ENCODE assay signal across 18 mouse cellular contexts in the genomic region with DNA sequence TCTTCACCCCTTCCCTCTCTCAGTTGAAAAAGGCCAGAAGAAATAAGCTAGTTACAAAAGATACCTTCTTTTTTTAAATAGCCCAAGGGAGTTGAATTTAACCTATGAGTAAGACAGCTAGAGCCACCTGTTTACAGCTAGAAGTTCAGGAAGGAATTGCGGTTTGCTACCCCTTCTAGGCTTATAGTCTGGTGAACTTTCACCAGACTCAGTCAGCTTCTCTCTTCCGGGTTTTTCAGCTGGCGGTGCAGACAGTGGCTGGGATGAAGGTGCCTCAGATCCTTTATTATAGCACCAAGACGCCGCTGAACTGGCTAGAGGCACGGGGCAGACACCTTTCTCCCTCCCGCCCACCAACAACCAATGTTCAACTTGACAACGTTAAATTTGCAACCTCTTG.
DNase-seq lines count a peak whose midpoint lies in the region; ATAC-seq and TF ChIP-seq lines count a peak whose summit lies in the region.
"Had no signal": no experiment of that assay in that cellular context is flagged by ENCODE, and none has a peak within 500 bp of the region (broad histone marks: within the 10 kb centered on the region; RNA-seq: fewer than 3 reads in every experiment).

No protein-coding gene starts in this region.

- H3K9ac ChIP-seq in CH12.LX (ENCODE audit: insufficient read depth, low read depth) = no peak overlapping the region
- H3K9ac ChIP-seq: embryonic facial prominence, embryonic 12.5 days; heart, embryonic 12.5 days; hindbrain, embryonic 15.5 days; liver, embryonic 14.5 days; neural tube, embryonic 13.5 days had no signal

- ATAC-seq in monocyte, adult 5-6 weeks (replicated peaks; ENCODE audit: insufficient number of reproducible peaks, low FRiP score, low TSS enrichment, poor library complexity, severe bottlenecking) = no peak
- ATAC-seq: forebrain, embryonic 16.5 days had no signal

- peak; percentile 26 to 31 for DNase-seq in spleen, postnatal 36 days (ENCODE audit: low spot score in 2 of 2)
- DNase-seq in spleen, adult 18-20 months = no peak
- peak; percentile 74 for DNase-seq in CH12.LX (ENCODE audit: extremely low read depth)
- DNase-seq in induced T-regulatory cell, adult 2 months (ENCODE audit: low read depth) = peak; percentile 3
- DNase-seq in splenic B cell, adult 2 months (ENCODE audit: low read depth, low spot score) = peak; percentile 24
- DNase-seq in embryo, embryonic 11 days = no peak
- DNase-seq: cerebellum, adult 11-12 months; cerebellum, postnatal 25 days; kidney, adult 9 months; lung, postnatal 14 days; right cerebral cortex, postnatal 4 days had no signal

- TF ChIP-seq RAD21 in CH12.LX (IDR thresholded peaks at IDR 0.05; ENCODE audit: low read depth, low read length) = no peak

- H3K36me3 ChIP-seq in CH12.LX (replicated peaks in 1 of 2; ENCODE audit: control insufficient read depth in 1 of 2, insufficient read depth in 1 of 2, low read length in 1 of 2) = peaks cover 0 to 8% of the 10 kb centered on the region in 2 experiments
- H3K36me3 ChIP-seq in splenic B cell, adult 2 months (ENCODE audit: control insufficient read depth, insufficient read depth, low read length, poor library complexity, severe bottlenecking) = no peaks in the 10 kb centered on the region
- H3K36me3 ChIP-seq: embryonic facial prominence, embryonic 12.5 days; heart, embryonic 12.5 days; hindbrain, embryonic 15.5 days; neural tube, embryonic 13.5 days had no signal

- H3K27me3 ChIP-seq in CH12.LX (replicated peaks) = no peaks in the 10 kb centered on the region
- H3K27me3 ChIP-seq in splenic B cell, adult 2 months (ENCODE audit: control insufficient read depth, insufficient read depth, low read length, poor library complexity, severe bottlenecking) = no peaks in the 10 kb centered on the region
- H3K27me3 ChIP-seq: embryonic facial prominence, embryonic 12.5 days; hindbrain, embryonic 15.5 days; neural tube, embryonic 13.5 days had no signal

- TF ChIP-seq EP300 in CH12.LX (IDR thresholded peaks at IDR 0.05; ENCODE audit: low read length) = peak; percentile 68

- in situ Hi-C loops in CH12.LX (cut with MboI; ENCODE audit: low pct_ligation_motif_present, low pct_unique_long_range_greater_than_20kb, low sequenced_read_pairs) = no loop called here

- H3K4me1 ChIP-seq in CH12.LX (ENCODE audit: control insufficient read depth in 1 of 2, insufficient read depth in 2 of 2) = peaks cover 6 to 59% of the 10 kb centered on the region in 2 experiments

- H3K4me3 ChIP-seq in CH12.LX (replicated peaks in 1 of 3; ENCODE audit: low read depth in 2 of 3, low read length in 2 of 3, poor library complexity in 1 of 3) = no peak overlapping the region
- H3K4me3 ChIP-seq: embryonic facial prominence, embryonic 12.5 days; heart, embryonic 12.5 days; hindbrain, embryonic 15.5 days; neural tube, embryonic 13.5 days had no signal

- H3K79me2 ChIP-seq in CH12.LX (replicated peaks; ENCODE audit: control insufficient read depth, extremely low read depth, insufficient read depth, poor library complexity, severe bottlenecking) = no peaks in the 10 kb centered on the region

- 0 out of 2 replicates have a peak overlapping the region, but pooled peaks have one; percentile 63 for H3K4me2 ChIP-seq in CH12.LX (ENCODE audit: insufficient read depth, low read depth, poor library complexity, severe bottlenecking)
- H3K4me2 ChIP-seq: embryonic facial prominence, embryonic 12.5 days; heart, embryonic 12.5 days; hindbrain, embryonic 15.5 days; neural tube, embryonic 13.5 days had no signal

- TF ChIP-seq POLR2A in CH12.LX (IDR thresholded peaks at IDR 0.05; ENCODE audit: low read depth, low read length) = no peak

- no peak overlapping the region for H3K27ac ChIP-seq in CH12.LX (ENCODE audit: insufficient read depth, low read depth)
- H3K27ac ChIP-seq: embryonic facial prominence, embryonic 12.5 days; hindbrain, embryonic 15.5 days; liver, embryonic 14.5 days; neural tube, embryonic 13.5 days had no signal

- TF ChIP-seq CTCF in CH12.LX (conservative IDR thresholded peaks at IDR 0.05 in 1 of 2, IDR thresholded peaks at IDR 0.05 in 1 of 2; ENCODE audit: low read depth in 2 of 2, low read length in 2 of 2) = no peak

- no peaks in the 10 kb centered on the region for H3K9me3 ChIP-seq in CH12.LX (replicated peaks; ENCODE audit: low read length)
- H3K9me3 ChIP-seq: embryonic facial prominence, embryonic 12.5 days; heart, embryonic 12.5 days; hindbrain, embryonic 15.5 days; neural tube, embryonic 13.5 days had no signal

- dilution Hi-C loops in CH12.LX (cut with MboI; ENCODE audit: extremely low pct_ligation_motif_present, extremely low pct_unique_long_range_greater_than_20kb, low sequenced_read_pairs) = no loop called here

TF ChIP-seq in CH12.LX, 34 proteins besides CTCF, POLR2A, EP300 and RAD21:
- no peak for TF ChIP-seq E2F4 (IDR thresholded peaks at IDR 0.05; ENCODE audit: insufficient replicate concordance, low read depth, low read length)
- peak; percentile 41; the same call in 1 of the 2 replicates for TF ChIP-seq MEF2A (IDR thresholded peaks at IDR 0.05; ENCODE audit: borderline replicate concordance, low read depth, low read length)
- TF ChIP-seq TCF12 (IDR thresholded peaks at IDR 0.05; ENCODE audit: low read depth, low read length) = 0 out of 2 replicates have a peak, but pooled peaks have one; percentile 23
- TF ChIP-seq SIN3A (IDR thresholded peaks at IDR 0.05; ENCODE audit: low read length) = no peak
- no peak for TF ChIP-seq USF2 (conservative IDR thresholded peaks at IDR 0.05; ENCODE audit: low read depth, low read length)
- TF ChIP-seq ELF1 (IDR thresholded peaks at IDR 0.05; ENCODE audit: low read depth, low read length) = peak; percentile 73
- no peak for TF ChIP-seq USF1 (IDR thresholded peaks at IDR 0.05; ENCODE audit: low read depth, low read length)
- no peak for TF ChIP-seq RCOR1 (conservative IDR thresholded peaks at IDR 0.05; ENCODE audit: low read depth, low read length)
- TF ChIP-seq ZC3H11A (IDR thresholded peaks at IDR 0.05; ENCODE audit: low read depth, low read length) = no peak
- TF ChIP-seq NRF1 (IDR thresholded peaks at IDR 0.05; ENCODE audit: low read depth, low read length) = no peak
- TF ChIP-seq UBTF (IDR thresholded peaks at IDR 0.05; ENCODE audit: low read depth, low read length) = no peak
- TF ChIP-seq MAX (IDR thresholded peaks at IDR 0.05; ENCODE audit: low read length) = no peak
- no peak for TF ChIP-seq MAZ (IDR thresholded peaks at IDR 0.05; ENCODE audit: low read depth, low read length)
- no peak for TF ChIP-seq TBP (conservative IDR thresholded peaks at IDR 0.05; ENCODE audit: low read depth, low read length)
- peak; percentile 56; the same call in 1 of the 2 replicates for TF ChIP-seq ETS1 (conservative IDR thresholded peaks at IDR 0.05; ENCODE audit: low read depth, low read length)
- TF ChIP-seq ZKSCAN1 (IDR thresholded peaks at IDR 0.05; ENCODE audit: borderline replicate concordance, low read depth, low read length) = no peak
- TF ChIP-seq MAFK (IDR thresholded peaks at IDR 0.05; ENCODE audit: insufficient replicate concordance, low read length) = no peak
- TF ChIP-seq PAX5 (IDR thresholded peaks at IDR 0.05; ENCODE audit: low read length) = no peak
- no peak for TF ChIP-seq KAT2A (IDR thresholded peaks at IDR 0.05; ENCODE audit: insufficient replicate concordance, low read length)
- no peak for TF ChIP-seq MXI1 (IDR thresholded peaks at IDR 0.05; ENCODE audit: low read depth, low read length)
- no peak for TF ChIP-seq MYC (IDR thresholded peaks at IDR 0.05; ENCODE audit: low read depth, low read length)
- TF ChIP-seq SMC3 (IDR thresholded peaks at IDR 0.05; ENCODE audit: low read depth, low read length) = no peak
- TF ChIP-seq IRF4 (IDR thresholded peaks at IDR 0.05; ENCODE audit: low read depth, low read length) = peak; percentile 17; the same call in 1 of the 2 replicates
- no peak for TF ChIP-seq CHD2 (IDR thresholded peaks at IDR 0.05; ENCODE audit: low read length)
- TF ChIP-seq ZNF384 (IDR thresholded peaks at IDR 0.05; ENCODE audit: low read depth, low read length) = peak; percentile 47; the same call in 1 of the 2 replicates
- no peak for TF ChIP-seq NELFE (IDR thresholded peaks at IDR 0.05; ENCODE audit: low read depth, low read length)
TF ChIP-seq in CH12.LX: peak in this region for 6.

Comparison
In these comparisons a context has a peak if more than half of its experiments do, and no peak if none do; other contexts are left out.
1. DNase-seq: peak in spleen, postnatal 36 days (2 of 2), CH12.LX (single experiment), induced T-regulatory cell, adult 2 months (single experiment) and splenic B cell, adult 2 months (single experiment); none in spleen, adult 18-20 months (0 of 2) and embryo, embryonic 11 days (single experiment).